Mouse (Mus musculus) c-Kit-positive CD71-negative TER-119-negative erythroid progenitor cells, embryonic 14.5 days (primary cell): ENCODE results near the gene Gnao1.

Experiments used
- DNase-seq: peaks from one replicate; pipeline ENCODE4 v3.0.0-alpha.2; 2013; ENCODE audit warnings: low read depth

The Gnao1 gene

DNA sequence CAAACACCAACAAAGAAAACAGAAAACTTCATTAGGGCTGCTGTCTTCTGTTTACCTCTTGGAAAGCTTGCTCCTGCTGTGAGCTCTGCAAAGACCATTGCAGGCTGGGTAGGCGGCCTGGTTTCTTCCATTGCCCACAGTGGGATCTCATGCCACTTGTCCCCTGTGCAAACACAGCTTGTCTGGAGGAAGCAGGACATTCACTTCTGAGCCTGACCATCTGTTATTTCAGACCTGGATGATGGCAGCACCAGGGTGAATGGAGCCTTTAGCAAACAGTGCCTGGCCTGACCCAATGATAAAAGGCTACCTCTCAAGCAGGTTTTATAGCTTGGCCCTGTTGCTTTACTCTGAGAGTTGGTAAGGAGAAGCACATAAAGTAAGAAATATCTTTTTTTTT lies 35.4 kb downstream of the Gnao1 start:
- no peak for DNase-seq

DNA sequence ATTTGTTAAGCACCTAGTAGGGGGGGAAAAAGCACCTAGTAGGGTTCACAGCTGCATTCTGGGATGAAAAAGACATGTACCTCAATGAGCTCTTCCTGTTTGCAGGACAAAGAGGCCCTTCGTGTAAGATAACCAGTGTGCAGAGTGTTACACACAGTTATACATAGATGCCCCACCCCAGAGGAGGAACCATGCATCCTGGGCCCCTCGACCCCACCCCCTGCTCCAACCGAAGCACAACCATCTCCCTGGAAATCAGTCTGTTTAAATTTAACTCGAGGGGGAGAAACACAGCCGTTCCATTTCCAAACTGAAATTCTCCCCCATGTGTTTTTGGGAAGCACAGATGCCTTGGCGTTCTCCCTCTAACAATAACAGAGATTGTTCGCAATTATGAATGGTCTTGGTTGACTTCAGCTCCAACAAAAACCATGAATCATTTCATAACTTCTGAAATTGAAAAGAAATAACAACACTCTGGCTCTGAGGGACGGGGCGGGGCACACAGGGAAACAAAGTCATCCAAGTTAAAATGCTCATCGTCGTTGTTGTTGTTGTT lies 42.4 kb downstream of the Gnao1 start:
- DNase-seq = no peak

DNA sequence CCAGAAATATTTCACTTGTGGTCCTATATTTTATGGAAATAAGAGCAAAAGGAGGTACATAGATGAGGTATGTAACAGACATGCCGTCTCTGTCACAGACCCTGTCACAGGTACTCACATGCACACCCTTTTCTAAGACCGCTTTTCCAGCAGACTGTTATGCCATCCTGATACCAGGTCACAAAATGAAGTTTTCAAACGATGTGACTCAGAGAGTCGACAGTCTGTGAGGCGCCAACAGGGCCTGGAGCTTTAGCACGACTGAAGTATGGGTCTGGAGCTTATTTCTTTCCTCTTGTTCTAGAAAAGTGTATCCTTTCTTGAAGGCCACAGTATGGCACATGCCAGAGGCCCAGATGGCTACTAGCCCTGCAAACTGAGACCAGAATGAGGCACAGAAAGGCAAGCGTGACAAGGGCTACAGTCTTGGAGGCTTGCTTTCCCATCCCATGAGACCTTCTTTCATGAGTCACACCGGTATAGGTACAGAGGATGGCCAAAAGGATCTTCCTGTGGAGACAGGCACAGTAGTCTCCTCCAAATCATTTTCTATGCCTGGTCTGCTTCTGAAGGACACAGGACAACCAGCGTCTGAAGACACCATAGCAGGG lies 43.2 kb downstream of the Gnao1 start:
- DNase-seq = no peak

DNA sequence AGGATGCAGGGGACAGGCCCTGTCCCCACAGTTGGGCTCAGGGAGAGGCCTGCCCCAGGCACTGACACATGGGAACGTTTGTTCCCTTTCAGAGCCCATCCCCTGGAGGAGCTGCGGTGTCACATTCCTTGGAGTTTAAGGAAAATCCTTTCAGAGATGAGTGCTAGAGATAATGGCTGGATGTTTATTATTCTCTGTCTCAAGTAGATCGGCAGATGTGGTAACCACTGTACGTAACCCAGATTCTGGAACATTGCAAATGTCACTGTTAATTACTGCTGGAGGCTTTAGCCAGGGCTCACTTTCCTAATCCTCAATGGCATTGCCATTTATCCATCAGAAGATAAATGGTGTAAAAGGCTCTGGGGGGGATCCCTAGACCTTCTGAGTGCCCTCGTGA lies 44.9 kb downstream of the Gnao1 start:
- DNase-seq = no peak

DNA sequence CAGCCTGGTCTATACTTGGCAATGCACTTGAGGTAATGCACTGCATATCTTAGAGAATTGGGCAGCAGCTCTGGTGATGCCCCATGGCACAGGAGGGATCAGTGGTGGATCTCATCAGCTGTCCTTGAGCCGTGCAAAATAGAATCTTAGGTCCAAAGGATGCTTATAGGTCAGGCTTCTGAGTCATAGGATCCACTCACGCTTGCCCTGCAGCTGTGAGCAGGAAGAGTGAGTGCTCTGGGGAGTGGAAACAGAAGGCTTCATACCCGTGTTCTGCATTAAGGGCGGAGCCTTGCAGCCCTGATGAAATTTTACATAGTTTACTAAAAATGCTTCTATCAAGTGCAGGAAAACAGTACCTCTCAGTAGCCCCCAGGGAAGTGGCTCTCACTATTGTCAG lies 45.5 kb downstream of the Gnao1 start:
- DNase-seq = no peak

DNA sequence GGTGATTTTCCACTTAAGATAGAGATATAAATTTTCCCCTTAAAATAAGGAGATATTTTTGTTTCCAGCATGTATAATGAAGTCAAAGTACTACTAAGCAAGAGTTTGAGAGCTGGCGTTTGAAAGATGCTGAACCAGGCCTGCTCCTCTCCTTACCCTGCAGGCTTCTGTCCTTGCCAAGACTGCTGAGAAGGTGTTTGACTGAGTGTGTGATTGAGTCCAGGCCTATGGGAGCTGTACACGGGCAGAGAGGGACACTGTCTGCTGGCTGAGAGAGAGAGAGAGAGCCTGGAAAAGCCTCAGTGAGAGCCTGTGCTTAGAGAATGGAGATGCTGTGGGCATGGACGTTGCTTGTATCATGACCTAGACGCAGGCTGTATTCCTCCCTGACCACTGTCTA lies 47.4 kb downstream of the Gnao1 start:
- no peak for DNase-seq

DNA sequence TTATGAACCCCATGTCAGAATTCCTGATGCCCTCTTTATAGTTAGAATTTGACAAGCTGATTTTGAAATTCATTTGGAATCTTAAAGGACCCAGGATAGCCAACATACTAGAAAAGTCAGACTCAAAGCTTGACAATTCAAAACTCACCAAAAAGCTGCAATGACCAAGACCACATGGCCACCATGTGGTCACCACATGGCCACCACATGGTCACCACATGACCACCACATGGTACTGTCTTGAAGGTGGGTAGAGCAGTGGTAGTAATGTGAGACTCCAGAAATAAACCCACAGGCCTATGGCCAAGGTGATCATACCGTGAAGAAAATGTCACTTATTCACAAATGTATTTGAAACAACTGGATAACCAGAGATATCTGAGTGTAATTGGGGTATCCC lies 48.5 kb downstream of the Gnao1 start:
- no peak for DNase-seq

DNA sequence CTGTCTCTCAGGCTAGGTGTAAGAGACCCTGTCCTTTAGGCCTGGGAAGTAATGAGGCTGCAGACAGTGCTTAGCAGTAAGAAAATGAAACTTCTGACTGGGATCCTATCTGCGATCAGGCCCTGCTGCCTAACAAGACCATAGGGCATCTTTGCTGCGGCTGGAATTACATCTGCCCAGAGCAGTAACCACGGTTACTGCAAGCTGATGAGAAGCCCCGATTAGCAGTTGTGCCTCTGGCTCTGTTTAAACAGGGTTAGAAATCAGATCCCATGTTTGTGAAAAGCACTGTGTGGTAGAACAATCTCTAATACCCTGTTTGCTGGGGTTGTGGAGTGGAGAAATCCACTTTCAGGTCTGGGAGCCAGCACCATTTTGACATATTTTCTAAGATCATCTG lies 50.3 kb downstream of the Gnao1 start:
- DNase-seq = no peak

DNA sequence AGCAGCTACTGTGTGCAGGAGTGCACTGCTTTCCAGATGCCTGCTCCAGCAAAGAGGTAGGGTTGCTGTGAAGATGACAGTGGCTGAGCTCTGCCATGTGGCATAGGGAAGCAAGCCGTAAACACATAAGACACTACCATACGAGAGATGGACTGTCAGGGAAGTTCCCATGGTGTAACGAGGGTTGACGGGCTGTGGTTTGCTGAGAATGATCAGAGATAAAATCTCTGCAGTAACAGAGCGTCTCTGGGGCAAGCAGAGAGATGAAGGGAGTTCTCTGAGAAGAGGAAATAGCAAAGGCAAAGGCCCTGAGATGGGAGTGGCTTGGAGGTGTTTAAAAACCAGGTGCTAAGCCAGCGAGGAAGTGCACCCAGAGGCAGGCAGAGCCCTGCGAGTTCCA lies 54.3 kb downstream of the Gnao1 start:
- DNase-seq = no peak

DNA sequence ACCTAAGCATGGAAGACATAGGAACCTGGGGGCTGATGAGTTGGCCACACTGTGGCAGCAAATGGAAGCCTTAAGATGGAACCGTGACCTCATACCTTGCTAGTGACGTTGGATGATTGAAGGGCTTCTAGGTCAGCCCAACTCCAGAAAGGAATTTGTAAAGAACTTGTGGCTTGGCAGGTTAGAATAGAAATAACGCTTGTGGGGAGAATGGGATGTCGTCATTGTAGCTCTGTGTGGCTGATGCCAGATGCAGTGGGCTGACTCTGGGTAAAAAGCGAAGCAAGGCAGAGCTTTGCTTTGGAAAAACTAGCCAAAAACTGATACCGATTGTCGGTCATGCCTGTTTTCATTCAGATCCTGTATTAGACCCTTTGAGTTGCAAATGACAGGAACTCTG lies 56.5 kb downstream of the Gnao1 start:
- DNase-seq = no peak

DNA sequence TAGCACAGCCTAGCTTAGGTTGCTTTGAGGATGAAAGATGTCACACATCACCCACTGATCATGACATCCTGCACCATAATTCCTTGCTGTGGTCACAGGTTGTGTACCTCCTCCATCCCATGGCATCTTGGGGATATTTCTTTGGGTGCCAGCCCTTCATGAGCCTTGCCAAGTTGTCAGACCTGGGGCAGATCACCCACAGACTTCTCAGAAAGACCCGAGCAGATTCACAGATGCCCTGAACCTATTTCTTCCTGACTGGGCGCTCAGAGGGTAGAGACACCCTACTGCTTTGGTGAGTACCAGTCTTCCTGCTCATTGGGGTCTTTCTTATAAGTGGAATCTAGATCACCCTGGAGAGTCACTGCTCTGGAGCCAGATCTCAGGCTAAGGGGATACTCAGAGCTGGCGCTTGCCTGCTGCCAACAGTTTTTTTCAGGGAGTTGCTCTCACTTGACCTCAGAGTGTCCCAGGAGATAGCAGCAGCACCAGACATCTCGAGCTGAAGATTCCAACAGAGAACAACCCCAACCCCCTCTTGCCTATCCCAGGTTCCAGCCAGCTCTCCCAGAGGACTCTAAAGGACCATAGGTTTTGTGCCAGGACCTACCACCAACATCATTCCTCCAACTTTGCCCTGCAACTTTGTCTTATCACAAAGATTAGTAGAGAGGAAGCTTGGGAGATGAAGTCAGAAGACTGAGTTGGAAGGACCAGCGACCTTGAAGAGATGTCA lies 58.9 kb downstream of the Gnao1 start:
- no peak for DNase-seq

DNA sequence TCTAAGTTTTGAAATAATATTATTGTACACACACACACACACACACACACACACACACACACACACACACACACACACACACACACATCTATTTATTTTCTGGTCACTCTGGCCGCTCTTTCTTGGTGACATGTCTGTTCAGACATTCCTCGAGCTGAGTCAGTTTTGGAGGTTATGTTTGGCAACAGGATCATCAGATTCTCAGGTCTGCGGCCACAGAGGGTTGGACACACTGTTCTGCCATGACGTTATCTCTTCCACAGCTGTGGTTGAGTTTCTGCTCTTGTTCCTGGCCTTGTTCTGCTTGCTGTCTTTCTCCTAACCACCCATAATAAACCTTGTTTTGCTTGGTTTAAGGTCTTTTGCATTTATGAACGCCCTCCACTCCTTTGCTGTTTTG lies 61.5 kb downstream of the Gnao1 start:
- no peak for DNase-seq

DNA sequence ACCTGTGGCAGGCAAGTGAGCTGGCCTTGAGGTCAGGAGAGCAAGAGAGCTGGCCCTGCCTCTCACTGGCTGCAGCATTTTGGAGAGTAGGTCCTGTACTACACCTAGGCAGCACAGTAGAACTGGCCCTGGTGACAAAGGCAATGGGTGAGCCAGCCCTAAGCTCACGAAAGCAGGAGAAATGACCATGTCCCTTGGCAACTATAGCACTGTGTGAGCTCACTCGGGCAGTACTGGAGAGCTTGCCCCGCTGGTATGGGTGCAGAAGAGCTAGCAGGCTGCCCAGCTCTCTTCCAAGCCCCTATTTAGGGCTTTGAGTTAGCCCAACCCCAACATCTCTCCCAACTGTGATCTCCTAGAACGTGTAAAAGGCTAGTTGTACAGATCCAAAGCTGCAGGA lies 68.6 kb downstream of the Gnao1 start:
- no peak for DNase-seq

DNA sequence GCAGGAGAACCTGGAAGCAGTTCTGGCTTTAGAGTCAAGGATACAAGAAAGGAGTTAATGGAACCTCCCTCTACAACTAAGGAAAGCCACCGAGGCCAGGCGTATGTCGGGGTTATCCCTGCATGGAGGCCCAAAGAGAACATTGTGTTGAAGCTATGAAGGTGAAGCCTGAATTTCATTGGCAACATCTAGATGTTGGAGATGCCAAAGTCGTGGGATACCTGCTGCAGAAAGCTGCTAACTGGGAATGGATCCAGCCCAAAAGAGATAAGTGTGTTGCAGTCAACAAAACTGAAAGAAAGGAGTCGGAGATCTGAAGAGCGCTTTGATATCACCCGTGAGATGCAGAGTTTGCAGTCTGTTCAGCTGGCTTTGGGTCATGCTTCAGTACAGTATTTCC lies 70.2 kb downstream of the Gnao1 start:
- DNase-seq = no peak

DNA sequence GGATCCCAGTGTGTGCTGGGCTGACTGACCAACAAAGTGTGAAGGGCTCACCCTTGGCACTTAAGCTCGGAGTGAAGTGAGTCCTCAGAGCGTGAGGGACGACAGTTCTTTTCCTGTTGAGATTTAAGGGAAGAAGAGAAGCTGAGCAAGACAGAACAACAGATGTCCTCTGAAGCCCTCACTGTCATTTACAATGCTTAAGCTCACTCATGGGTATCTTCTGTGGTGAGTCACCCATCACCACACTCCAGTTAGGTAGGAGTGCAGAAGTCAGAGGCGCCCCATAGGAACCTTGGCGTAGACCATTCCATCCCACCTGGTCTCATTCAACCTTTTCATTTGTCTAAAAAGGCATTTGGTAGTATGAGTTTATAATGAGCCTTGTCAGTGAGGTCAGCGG lies 71.6 kb downstream of the Gnao1 start:
- DNase-seq = no peak

DNA sequence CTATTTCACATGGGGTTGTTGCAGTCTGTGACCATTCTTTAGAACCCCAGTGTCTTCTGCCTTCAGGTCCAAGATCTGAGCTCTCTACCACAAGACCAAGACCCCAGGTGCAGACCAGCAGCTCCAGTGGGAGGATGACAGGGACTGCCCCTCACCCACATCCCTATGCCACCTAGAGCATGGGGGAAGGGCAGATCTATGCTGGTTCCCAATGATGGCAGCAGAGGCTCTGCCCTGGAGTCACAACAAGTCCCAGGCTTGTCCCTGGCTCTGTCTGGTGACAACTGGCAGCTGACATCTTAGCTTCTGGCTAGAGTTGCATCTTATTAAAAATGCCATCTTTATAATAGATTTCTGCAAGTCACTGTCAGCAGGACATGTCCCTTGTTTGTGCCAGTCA lies 73.5 kb downstream of the Gnao1 start:
- DNase-seq = no peak

DNA sequence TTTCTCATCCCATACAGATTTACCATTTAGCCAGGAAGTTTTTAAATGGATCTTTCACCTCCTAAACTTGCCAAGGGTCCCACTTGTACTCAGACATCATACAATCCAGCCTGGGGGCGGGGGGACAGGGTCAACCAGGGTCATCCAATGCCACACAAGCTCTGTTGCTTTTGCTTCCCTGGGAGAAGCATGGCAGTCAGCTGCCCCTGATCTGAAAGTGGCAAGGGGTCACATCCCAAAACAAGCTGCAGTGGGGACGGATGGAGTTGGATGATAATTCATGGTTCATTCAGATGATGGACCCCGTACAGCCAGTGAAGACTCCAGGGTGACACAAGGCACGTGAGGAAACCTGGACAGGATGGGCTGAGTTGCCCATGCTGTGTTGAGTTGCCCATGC lies 74.0 kb downstream of the Gnao1 start:
- DNase-seq = no peak

DNA sequence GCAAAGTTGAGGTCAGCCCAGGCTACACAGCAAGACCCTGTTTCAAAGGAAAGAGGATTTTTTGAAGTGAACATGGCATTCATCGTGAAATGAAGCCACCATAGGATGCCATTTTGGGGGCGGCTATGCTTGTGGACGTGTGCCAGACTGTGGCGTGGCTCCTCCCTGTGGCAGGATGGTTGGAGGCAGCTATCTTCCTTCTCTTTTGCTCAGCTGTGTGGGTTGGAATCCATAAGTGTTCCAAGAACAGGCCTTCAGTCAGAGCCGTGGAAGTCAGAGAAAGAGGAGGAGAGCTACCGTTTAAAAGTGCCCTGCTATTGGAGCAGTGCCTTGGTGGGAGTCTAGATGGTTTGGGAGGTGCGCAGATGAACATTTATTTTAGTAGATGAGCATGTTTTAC lies 74.5 kb downstream of the Gnao1 start:
- DNase-seq = no peak

DNA sequence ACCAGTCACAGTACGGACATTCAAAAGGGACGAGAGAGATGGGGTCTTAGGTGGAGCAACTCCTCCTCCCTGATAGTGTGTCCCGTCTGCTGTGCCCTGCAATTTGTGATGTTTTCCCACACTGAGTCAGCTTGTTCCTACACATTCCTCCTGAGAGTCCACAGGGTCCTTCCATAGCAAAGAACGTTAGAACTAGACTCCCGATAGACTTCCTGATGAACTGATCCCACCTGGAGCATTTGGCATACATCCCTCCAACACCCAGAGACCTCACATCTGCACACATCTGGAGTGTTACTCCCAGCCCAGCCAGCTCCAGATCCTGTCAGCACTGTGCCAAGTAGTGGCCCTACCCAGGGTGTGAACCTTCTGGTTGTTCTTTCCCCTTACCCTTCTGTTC lies 76.4 kb downstream of the Gnao1 start:
- DNase-seq = no peak

DNA sequence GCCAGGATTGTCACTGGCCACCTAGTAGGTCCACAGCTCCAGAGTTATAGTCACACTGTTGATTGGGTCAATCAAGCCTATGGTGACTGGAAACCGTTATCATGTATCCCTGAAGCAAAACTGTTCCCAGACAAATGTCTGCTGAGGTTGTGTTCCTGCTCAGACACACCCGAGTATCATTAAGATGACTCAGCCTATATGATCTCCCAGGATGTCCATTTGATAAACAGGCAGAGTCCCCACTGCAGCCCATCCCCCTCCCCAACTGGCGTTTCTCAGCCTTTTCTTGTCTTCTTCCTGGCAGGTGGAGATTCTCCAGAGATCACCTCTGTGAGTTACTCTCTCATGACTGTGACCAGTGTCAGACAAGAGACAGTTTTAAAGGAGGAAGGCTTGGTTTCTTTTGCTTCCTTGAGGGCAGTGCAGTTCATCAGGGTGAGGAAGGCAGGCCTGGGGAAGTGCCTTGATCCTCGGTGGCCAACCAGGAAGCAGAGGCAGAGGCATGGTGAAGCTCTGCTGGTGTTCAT lies 78.4 kb downstream of the Gnao1 start:
- DNase-seq = no peak

DNA sequence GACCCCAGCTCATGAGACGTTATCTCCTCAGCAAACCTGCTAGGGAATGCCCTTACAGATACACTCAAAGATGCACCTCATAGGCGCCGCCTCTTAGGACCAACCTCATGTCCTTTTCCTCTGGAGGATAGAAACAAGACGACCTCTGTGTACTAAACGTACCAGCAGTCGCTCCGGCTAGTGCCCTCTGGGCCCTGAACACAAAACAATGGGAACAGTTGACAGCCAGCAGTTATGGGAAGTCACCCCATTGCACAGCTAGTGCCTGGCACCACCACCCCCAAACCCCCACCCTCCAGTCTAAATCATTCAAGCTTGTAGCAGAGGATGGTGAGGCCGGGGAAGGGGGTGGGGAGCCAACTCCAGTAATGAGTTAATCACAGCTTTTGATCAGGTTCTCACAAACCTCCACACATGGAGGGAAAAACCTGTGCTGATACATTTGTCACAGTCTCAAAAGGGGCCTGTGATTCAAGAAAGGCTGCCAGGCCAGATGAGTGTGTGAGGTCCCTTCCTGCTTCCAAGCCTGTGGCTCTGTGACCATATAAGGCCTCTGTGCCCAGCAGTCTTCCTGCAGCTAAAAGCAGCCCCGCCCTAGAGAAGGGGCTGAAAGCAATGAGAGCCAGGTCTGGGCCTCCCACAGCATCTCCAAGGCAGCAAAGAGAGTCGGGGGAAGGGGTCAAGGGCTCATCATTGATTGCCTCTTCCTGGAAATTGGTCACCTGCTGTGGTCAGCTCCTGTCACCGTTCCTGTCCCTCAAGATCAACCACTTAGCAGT lies 79.1 kb downstream of the Gnao1 start:
- no peak for DNase-seq

DNA sequence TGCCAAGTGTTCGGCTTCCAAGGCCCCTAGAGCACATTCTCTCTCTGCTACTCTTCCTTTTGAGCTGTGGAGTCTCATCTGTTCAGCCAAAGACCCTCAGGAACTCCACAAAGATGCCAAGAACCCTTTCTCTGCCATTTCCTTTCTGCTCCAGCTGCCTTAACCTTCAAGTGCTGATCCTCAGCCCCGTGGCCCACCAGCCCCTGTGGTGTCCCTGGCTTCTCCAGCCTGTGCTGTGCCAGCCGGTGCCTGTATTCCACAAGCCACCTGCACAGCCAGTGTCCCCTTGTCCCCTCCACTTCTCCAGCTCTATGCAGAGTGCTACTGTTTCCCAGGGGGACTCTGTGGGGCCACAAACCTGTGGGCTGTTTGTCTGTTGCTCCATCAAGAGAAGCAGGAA lies 83.8 kb downstream of the Gnao1 start:
- no peak for DNase-seq
